Comparison of ENCODE assay signal across 18 mouse cellular contexts in the genomic region with DNA sequence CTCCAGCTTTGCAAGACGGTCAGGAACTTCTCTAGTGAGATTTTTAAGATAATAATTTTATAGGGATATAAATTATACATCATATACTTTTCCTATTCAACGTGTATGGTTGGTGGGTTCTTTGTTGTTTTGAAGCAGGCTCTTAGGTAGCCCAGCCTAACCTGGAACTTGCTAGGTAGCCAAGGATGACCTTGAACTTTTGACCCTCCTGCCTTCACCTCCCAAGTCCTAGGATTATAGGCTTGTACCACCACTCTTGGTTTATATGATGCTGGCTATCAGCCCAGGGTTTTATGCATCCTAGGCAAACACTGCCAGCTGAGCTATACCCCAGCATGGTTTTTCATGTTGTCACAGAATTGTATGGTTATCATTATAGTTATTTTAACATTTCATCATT.
"Had no signal": no experiment of that assay in that cellular context is flagged by ENCODE, and none has a peak within 500 bp of the region (broad histone marks: within the 10 kb centered on the region; RNA-seq: fewer than 3 reads in every experiment).

No protein-coding gene starts in this region.

- ATAC-seq: midbrain, embryonic 16.5 days had no signal

- H3K9me3 ChIP-seq: midbrain, embryonic 10.5 days; midbrain, embryonic 12.5 days; neural tube, embryonic 13.5 days; neural tube, embryonic 15.5 days; stomach, embryonic 15.5 days had no signal

- H3K27me3 ChIP-seq: midbrain, embryonic 12.5 days; neural tube, embryonic 13.5 days; neural tube, embryonic 15.5 days; stomach, embryonic 15.5 days had no signal

- H3K4me1 ChIP-seq: midbrain, embryonic 10.5 days; midbrain, embryonic 12.5 days; neural tube, embryonic 13.5 days; neural tube, embryonic 15.5 days; stomach, embryonic 15.5 days had no signal

- H3K27ac ChIP-seq: midbrain, embryonic 10.5 days; midbrain, embryonic 12.5 days; neural tube, embryonic 13.5 days; neural tube, embryonic 15.5 days; stomach, embryonic 15.5 days; stomach, postnatal 0 days had no signal

- DNase-seq: lung, adult 18-20 months; lung, embryonic 14.5 days; lung, postnatal 10 days; lung, postnatal 4 days; midbrain, embryonic 14.5 days; retina, postnatal 1 day; right cerebral cortex, adult 18-20 months; thymus, adult 2 months; thymus, postnatal 25 days; thymus, postnatal 4 days had no signal

- H3K4me2 ChIP-seq: lung, embryonic 14.5 days; midbrain, embryonic 12.5 days; neural tube, embryonic 13.5 days; neural tube, embryonic 15.5 days; stomach, embryonic 15.5 days had no signal

- H3K4me3 ChIP-seq: midbrain, embryonic 10.5 days; midbrain, embryonic 12.5 days; myocyte; neural tube, embryonic 13.5 days; neural tube, embryonic 15.5 days; stomach, embryonic 15.5 days had no signal

- H3K9ac ChIP-seq: lung, embryonic 14.5 days; midbrain, embryonic 12.5 days; neural tube, embryonic 13.5 days; neural tube, embryonic 15.5 days; stomach, embryonic 15.5 days had no signal

- H3K36me3 ChIP-seq: midbrain, embryonic 10.5 days; midbrain, embryonic 12.5 days; neural tube, embryonic 13.5 days; neural tube, embryonic 15.5 days; stomach, embryonic 15.5 days had no signal
